Mouse (Mus musculus) stomach, postnatal 0 days (tissue): ENCODE measurements around the gene Jkamp. TPM values are rescaled to one million over a fixed set of nuclear protein-coding genes. Genes with fewer than 3 reads are reported as not detected.
A peak's percentile ranks its signal among the peaks of the same experiment; 100 is the strongest.
"Not testable (repeated sequence)": the region's sequence is repeated elsewhere in the genome, so short reads cannot be mapped to it uniquely, and the experiment has no call there.

ENCODE experiments used
- ATAC-seq: fragments of 200-750 bp; cut with Nextera tagmentation; 2 replicates; pipeline ENCODE4 v1.8.0; 2017; ENCODE audit not compliant: low FRiP score, low TSS enrichment
- DNase-seq: peaks from one replicate; pipeline ENCODE4 v3.0.0-alpha.2; 2016; ENCODE audit warnings: low spot score
- H3K27ac ChIP-seq: fragments of 300-500 bp; sonication (generic); replicated peaks from 2 replicates; pipeline ENCODE4 v1.5.1; 2014; ENCODE audit warnings: mild to moderate bottlenecking, control low read depth
- H3K27me3 ChIP-seq: fragments of 300-500 bp; sonication (generic); 2 replicates; pipeline ENCODE4 v1.6.1; 2014; ENCODE audit warnings: low read length; ENCODE audit not compliant: control insufficient read depth, insufficient read depth
- H3K36me3 ChIP-seq: fragments of 300-500 bp; sonication (generic); 2 replicates; pipeline ENCODE4 v1.6.1; 2014; ENCODE audit warnings: low read length, mixed read lengths; ENCODE audit not compliant: control insufficient read depth, insufficient read depth
- H3K4me1 ChIP-seq: fragments of 300-500 bp; sonication (generic); replicated peaks from 2 replicates; pipeline ENCODE4 v1.6.1; 2014; ENCODE audit warnings: antibody characterized with exemption; ENCODE audit not compliant: control insufficient read depth, insufficient read depth
- H3K4me2 ChIP-seq: fragments of 300-500 bp; sonication (generic); replicated peaks from 2 replicates; pipeline ENCODE4 v1.6.1; 2014; ENCODE audit warnings: low read depth, mild to moderate bottlenecking, control low read depth, moderate library complexity
- H3K4me3 ChIP-seq: fragments of 300-500 bp; sonication (generic); 2 replicates; pipeline ENCODE4 v1.5.1; 2014; ENCODE audit warnings: low read depth, low read length, control low read depth
- H3K9ac ChIP-seq: fragments of 300-500 bp; sonication (generic); 2 replicates; pipeline ENCODE4 v1.6.1; 2014; ENCODE audit warnings: mild to moderate bottlenecking, low read length, control low read depth, mixed read lengths
- H3K9me3 ChIP-seq: fragments of 300-500 bp; sonication (generic); 2 replicates; pipeline ENCODE4 v1.6.1; 2016; ENCODE audit warnings: low read length; ENCODE audit not compliant: control insufficient read depth
- CTCF ChIP-seq: IDR thresholded peaks from 2 replicates; pipeline ENCODE4 v1.5.1; 2016; ENCODE audit warnings: antibody characterized with exemption, low read depth, mild to moderate bottlenecking, moderate library complexity
- EP300 ChIP-seq: optimal IDR thresholded peaks from 2 replicates; pipeline ENCODE3; 2016; ENCODE audit warnings: antibody characterized with exemption
- WGBS: fragments of 180-500 bp; shearing (Covaris S2); extraction: QIAGEN DNeasy Blood & Tissue Kit; methylation state at CpG from one replicate; pipeline ENCODE4 v1.1.7; 2014; 5-methylcytosine and 5-hydroxymethylcytosine counted together
- polyA plus RNA-seq: library from polyadenylated mRNA; unstranded; fragments of >200 nt; fragmentation: Nextera tagmentation; extraction: Ambion mirVana; gene quantifications from 2 replicates; pipeline ENCODE4 v1.2.1, GENCODE M21; 2015

The Jkamp gene
- polyA plus RNA-seq, 1 experiment from 2014 or later, result 43.1 TPM

- H3K9ac ChIP-seq, result no peak overlapping the region
- H3K4me1 ChIP-seq, result no peaks in the 10 kb centered on the region
- no peak overlapping the region for H3K4me3 ChIP-seq
- no peak overlapping the region for H3K4me2 ChIP-seq
- DNase-seq (no peak), ATAC-seq (no peak)
- H3K27me3 ChIP-seq, result no peaks in the 10 kb centered on the region
- WGBS, result 1% methylated on average over 2 of the region's 2 CpGs
- no peak overlapping the region for H3K27ac ChIP-seq
- H3K36me3 ChIP-seq, result no peaks in the 10 kb centered on the region
- TF ChIP-seq CTCF, result peak; percentile 83
- TF ChIP-seq EP300, result no peak
- no peaks in the 10 kb centered on the region for H3K9me3 ChIP-seq
Observed at GRCm38 (mm10) chr12:72047513-72047912, 37.9 kb upstream of the Jkamp start.

GRCm38 (mm10) chr12:72050156-72050555 lies 35.2 kb upstream of the Jkamp start:
- not testable (repeated sequence) for H3K4me2 ChIP-seq, H3K9ac ChIP-seq, H3K9me3 ChIP-seq, DNase-seq, H3K27ac ChIP-seq, H3K27me3 ChIP-seq, H3K4me3 ChIP-seq, H3K36me3 ChIP-seq, H3K4me1 ChIP-seq, ATAC-seq
- 91% methylated on average over 5 of the region's 5 CpGs for WGBS

GRCm38 (mm10) chr12:72050821-72051220 lies 34.6 kb upstream of the Jkamp start:
- Histone ChIP-seq H3K27ac (no peak overlapping the region), H3K9me3 (no peaks in the 10 kb centered on the region), H3K9ac (no peak overlapping the region), H3K27me3 (no peaks in the 10 kb centered on the region), H3K4me1 (no peaks in the 10 kb centered on the region), H3K36me3 (no peaks in the 10 kb centered on the region), H3K4me2 (no peak overlapping the region), H3K4me3 (no peak overlapping the region)
- ATAC-seq, result no peak
- 90% methylated on average over 4 of the region's 4 CpGs for WGBS
- TF ChIP-seq CTCF (no peak), EP300 (no peak)
- DNase-seq, result no peak

- 77% methylated on average over 6 of the region's 6 CpGs for WGBS
- Histone ChIP-seq H3K9ac (no peak overlapping the region), H3K4me3 (no peak overlapping the region), H3K4me1 (no peaks in the 10 kb centered on the region), H3K9me3 (no peaks in the 10 kb centered on the region), H3K27me3 (no peaks in the 10 kb centered on the region), H3K36me3 (no peaks in the 10 kb centered on the region), H3K4me2 (no peak overlapping the region), H3K27ac (no peak overlapping the region)
- DNase-seq (no peak), ATAC-seq (no peak)
- TF ChIP-seq EP300, result no peak
- TF ChIP-seq CTCF, result no peak
Observed at GRCm38 (mm10) chr12:72052571-72052970, 32.8 kb upstream of the Jkamp start.

- Histone ChIP-seq H3K27ac (no peak overlapping the region), H3K27me3 (no peaks in the 10 kb centered on the region), H3K4me3 (no peak overlapping the region), H3K36me3 (no peaks in the 10 kb centered on the region), H3K4me2 (no peak overlapping the region), H3K4me1 (no peaks in the 10 kb centered on the region), H3K9me3 (no peaks in the 10 kb centered on the region), H3K9ac (no peak overlapping the region)
- no peak for DNase-seq
- TF ChIP-seq CTCF (peak; percentile 76), EP300 (no peak)
- 39% methylated on average over 6 of the region's 6 CpGs for WGBS
- no peak for ATAC-seq
Observed at GRCm38 (mm10) chr12:72053303-72053702, 32.1 kb upstream of the Jkamp start.

GRCm38 (mm10) chr12:72053851-72054250 lies 31.5 kb upstream of the Jkamp start:
- DNase-seq (no peak), ATAC-seq (no peak)
- Histone ChIP-seq H3K27me3 (no peaks in the 10 kb centered on the region), H3K4me1 (no peaks in the 10 kb centered on the region), H3K27ac (no peak overlapping the region), H3K9ac (no peak overlapping the region), H3K9me3 (no peaks in the 10 kb centered on the region), H3K4me2 (no peak overlapping the region), H3K36me3 (no peaks in the 10 kb centered on the region), H3K4me3 (no peak overlapping the region)
- TF ChIP-seq CTCF, result no peak
- no peak for TF ChIP-seq EP300
- 38% methylated on average over 6 of the region's 6 CpGs for WGBS
